In genomic region chr2:163358662-163359061, GRCm38 (mm10) we compare ENCODE assay signal across 20 mouse cellular contexts. TPM values are rescaled to one million over a fixed set of nuclear protein-coding genes. Genes with fewer than 3 reads are reported as not detected.
DNase-seq lines count a peak whose midpoint lies in the region; ATAC-seq and TF ChIP-seq lines count a peak whose summit lies in the region.
"Had no signal": no experiment of that assay in that cellular context is flagged by ENCODE, and none has a peak within 500 bp of the region (broad histone marks: within the 10 kb centered on the region; RNA-seq: fewer than 3 reads in every experiment).

No protein-coding gene starts in this region.

- H3K4me1 ChIP-seq in erythroblast, embryonic 14.5 days (ENCODE audit: control insufficient read depth), result peaks cover 96% of the 10 kb centered on the region
- peaks cover 78% of the 10 kb centered on the region for H3K4me1 ChIP-seq in heart, embryonic 16.5 days (ENCODE audit: control insufficient read depth, insufficient read depth, low read length)
- peaks cover 55 to 71% of the 10 kb centered on the region in 2 experiments for H3K4me1 ChIP-seq in liver, embryonic 14.5 days (replicated peaks; ENCODE audit: control insufficient read depth in 2 of 2, insufficient read depth in 2 of 2, low read length in 1 of 2)
- peaks cover 5% of the 10 kb centered on the region; the same call in 1 of the 2 replicates for H3K4me1 ChIP-seq in kidney, embryonic 15.5 days
- H3K4me1 ChIP-seq in forebrain, embryonic 11.5 days (replicated peaks; ENCODE audit: control insufficient read depth, insufficient read depth, low read length), result no peaks in the 10 kb centered on the region
- H3K4me1 ChIP-seq: neural tube, embryonic 13.5 days had no signal

- WGBS in heart, embryonic 16.5 days, result 44% methylated on average over 5 of the region's 5 CpGs
- WGBS in liver, embryonic 14.5 days (ENCODE audit: insufficient replicate concordance), result 21% methylated on average over 5 of the region's 5 CpGs
- WGBS in kidney, embryonic 15.5 days, result 59% methylated on average over 5 of the region's 5 CpGs
- WGBS in forebrain, embryonic 11.5 days, result 85% methylated on average over 5 of the region's 5 CpGs

- peak overlapping the region; percentile 46; the same call in 1 of the 2 replicates for H3K9ac ChIP-seq in heart, embryonic 16.5 days (ENCODE audit: low read length)
- H3K9ac ChIP-seq in liver, embryonic 14.5 days (replicated peaks), result peak overlapping the region; percentile 72
- no peak overlapping the region for H3K9ac ChIP-seq in kidney, embryonic 15.5 days
- H3K9ac ChIP-seq in forebrain, embryonic 11.5 days (ENCODE audit: low read length), result no peak overlapping the region
- H3K9ac ChIP-seq: lung, embryonic 15.5 days; neural tube, embryonic 13.5 days had no signal

- no peak for DNase-seq in heart, adult 11 months
- peak; percentile 72 for DNase-seq in NIH3T3 (ENCODE audit: low read depth)
- DNase-seq in liver, embryonic 14.5 days (ENCODE audit: low read depth in 3 of 3, low spot score in 3 of 3), result peak; percentile 64 to 72 (median 64)
- DNase-seq in forebrain, embryonic 11.5 days (ENCODE audit: low spot score), result no peak
- DNase-seq: adrenal gland, adult 2 months; cerebellum, adult 18-20 months; kidney, adult 8-10 months; kidney, postnatal 4 days; thymus, postnatal 14 days had no signal

- no peak for ATAC-seq in erythroblast, adult 5-6 weeks (replicated peaks; ENCODE audit: low FRiP score, poor library complexity, severe bottlenecking)
- ATAC-seq in heart, embryonic 16.5 days (replicated peaks; ENCODE audit: extremely low read depth, insufficient read depth, low FRiP score), result no peak
- ATAC-seq in liver, embryonic 14.5 days (ENCODE audit: insufficient read depth), result peak; percentile 54
- no peak for ATAC-seq in kidney, embryonic 15.5 days (replicated peaks; ENCODE audit: low FRiP score)
- no peak for ATAC-seq in forebrain, embryonic 11.5 days (replicated peaks; ENCODE audit: low FRiP score)

- peaks cover 10% of the 10 kb centered on the region for H3K36me3 ChIP-seq in erythroblast, embryonic 14.5 days (ENCODE audit: control insufficient read depth)
- H3K36me3 ChIP-seq in heart, embryonic 16.5 days (ENCODE audit: control insufficient read depth, insufficient read depth), result no peaks in the 10 kb centered on the region
- H3K36me3 ChIP-seq in liver, embryonic 14.5 days (replicated peaks; ENCODE audit: control insufficient read depth, insufficient read depth, low read depth), result no peaks in the 10 kb centered on the region
- no peaks in the 10 kb centered on the region for H3K36me3 ChIP-seq in kidney, embryonic 15.5 days
- no peaks in the 10 kb centered on the region for H3K36me3 ChIP-seq in forebrain, embryonic 11.5 days (ENCODE audit: control insufficient read depth, insufficient read depth, low read length)
- H3K36me3 ChIP-seq: forebrain, embryonic 10.5 days; limb, embryonic 10.5 days; lung, embryonic 15.5 days; neural tube, embryonic 13.5 days had no signal

- H3K27ac ChIP-seq in heart, embryonic 16.5 days (ENCODE audit: low read length), result peak overlapping the region; percentile 91
- peak overlapping the region; percentile 93 for H3K27ac ChIP-seq in liver, embryonic 14.5 days
- H3K27ac ChIP-seq in kidney, embryonic 15.5 days, result no peak overlapping the region
- no peak overlapping the region for H3K27ac ChIP-seq in forebrain, embryonic 11.5 days (ENCODE audit: low read depth, low read length)
- H3K27ac ChIP-seq: forebrain, embryonic 10.5 days; limb, embryonic 10.5 days; lung, embryonic 15.5 days; neural tube, embryonic 13.5 days had no signal

- no peaks in the 10 kb centered on the region for H3K27me3 ChIP-seq in erythroblast, embryonic 14.5 days (ENCODE audit: control insufficient read depth)
- H3K27me3 ChIP-seq in heart, embryonic 16.5 days (ENCODE audit: control insufficient read depth, insufficient read depth, low read length), result no peaks in the 10 kb centered on the region
- no peaks in the 10 kb centered on the region for H3K27me3 ChIP-seq in liver, embryonic 14.5 days (ENCODE audit: control insufficient read depth, insufficient read depth, low read length)
- no peaks in the 10 kb centered on the region for H3K27me3 ChIP-seq in kidney, embryonic 15.5 days
- no peaks in the 10 kb centered on the region for H3K27me3 ChIP-seq in forebrain, embryonic 11.5 days (ENCODE audit: control insufficient read depth, insufficient read depth, low read length)
- H3K27me3 ChIP-seq: lung, embryonic 15.5 days; neural tube, embryonic 13.5 days had no signal

- peak overlapping the region; percentile 67 for H3K4me3 ChIP-seq in erythroblast, embryonic 14.5 days (replicated peaks)
- no peak overlapping the region for H3K4me3 ChIP-seq in heart, embryonic 16.5 days (ENCODE audit: low read length)
- H3K4me3 ChIP-seq in liver, embryonic 14.5 days (ENCODE audit: insufficient read depth in 1 of 2, low read depth in 2 of 2, low read length in 2 of 2), result no peak overlapping the region
- no peak overlapping the region for H3K4me3 ChIP-seq in kidney, embryonic 15.5 days (replicated peaks)
- H3K4me3 ChIP-seq in forebrain, embryonic 11.5 days (ENCODE audit: low read depth, low read length), result no peak overlapping the region
- H3K4me3 ChIP-seq: forebrain, embryonic 10.5 days; limb, embryonic 10.5 days; lung, embryonic 15.5 days; neural tube, embryonic 13.5 days had no signal

- no peaks in the 10 kb centered on the region for H3K9me3 ChIP-seq in erythroblast, embryonic 14.5 days (ENCODE audit: control insufficient read depth, low read length)
- no peaks in the 10 kb centered on the region for H3K9me3 ChIP-seq in heart, embryonic 16.5 days (replicated peaks; ENCODE audit: control insufficient read depth, low read length)
- no peaks in the 10 kb centered on the region for H3K9me3 ChIP-seq in liver, embryonic 14.5 days (ENCODE audit: control insufficient read depth, low read length)
- H3K9me3 ChIP-seq in kidney, embryonic 15.5 days (replicated peaks), result no peaks in the 10 kb centered on the region
- H3K9me3 ChIP-seq in forebrain, embryonic 11.5 days (ENCODE audit: control insufficient read depth, low read length), result no peaks in the 10 kb centered on the region
- H3K9me3 ChIP-seq: forebrain, embryonic 10.5 days; limb, embryonic 10.5 days; lung, embryonic 15.5 days; neural tube, embryonic 13.5 days had no signal

- TF ChIP-seq EP300 in liver, embryonic 14.5 days (IDR thresholded peaks at IDR 0.05; ENCODE audit: low read depth), result peak; percentile 83

- no peak for TF ChIP-seq CTCF in liver, embryonic 14.5 days (IDR thresholded peaks at IDR 0.05; ENCODE audit: low read depth)

- no peak overlapping the region for H3K4me2 ChIP-seq in heart, embryonic 16.5 days (ENCODE audit: low read depth, low read length)
- H3K4me2 ChIP-seq in liver, embryonic 14.5 days (ENCODE audit: low read depth), result peak overlapping the region; percentile 81
- H3K4me2 ChIP-seq in kidney, embryonic 15.5 days, result no peak overlapping the region
- no peak overlapping the region for H3K4me2 ChIP-seq in forebrain, embryonic 11.5 days (ENCODE audit: low read depth, low read length, severe bottlenecking)
- H3K4me2 ChIP-seq: lung, embryonic 15.5 days; neural tube, embryonic 13.5 days had no signal

RNA-seq across cellular contexts. Expression of gene Jph2, which starts 39.1 kb away (rescaled TPM):
- not detected in 2 replicates for polyA plus RNA-seq in erythroblast, embryonic 14.5 days (2012)
- not detected in 2 replicates for total RNA-seq in erythroblast, adult 5-6 weeks (2015; ENCODE audit: low replicate concordance)
- 0.14 TPM in 1 of 2 replicates, not detected in the other for total RNA-seq in erythroblast, adult 5-6 weeks (2017; ENCODE audit: low replicate concordance)
- polyA plus RNA-seq in heart, embryonic 16.5 days (2015; fragmentation: Nextera tagmentation; extraction: Ambion mirVana), result 38.5 and 43.2 TPM in 2 replicates
- polyA plus RNA-seq in liver, embryonic 14.5 days (2012; rRNA removed), result 0.07 and 0.10 TPM in 2 replicates
- polyA plus RNA-seq in liver, embryonic 14.5 days (2014; fragmentation: Nextera tagmentation; extraction: Ambion mirVana), result 0.03 TPM in 1 of 2 replicates, not detected in the other
- 2.5 and 4.2 TPM in 2 replicates for polyA plus RNA-seq in kidney, embryonic 15.5 days (2015; fragmentation: Nextera tagmentation; extraction: Ambion mirVana)
- 0.08 and 0.25 TPM in 2 replicates for polyA plus RNA-seq in forebrain, embryonic 11.5 days (2014; fragmentation: Nextera tagmentation; extraction: Ambion mirVana)
- total RNA-seq: hematopoietic stem cell, adult 5-6 weeks; megakaryocyte-erythroid progenitor cell, adult 5-6 weeks; monocyte, adult 5-6 weeks had no signal

Comparison
In these comparisons a context has a peak if more than half of its experiments do, and no peak if none do; other contexts are left out.
1. H3K27ac ChIP-seq: peak in heart, embryonic 16.5 days (single experiment) and liver, embryonic 14.5 days (single experiment); none in kidney, embryonic 15.5 days (single experiment) and forebrain, embryonic 11.5 days (single experiment).
2. H3K9ac ChIP-seq: peak in heart, embryonic 16.5 days (single experiment) and liver, embryonic 14.5 days (single experiment); none in kidney, embryonic 15.5 days (single experiment) and forebrain, embryonic 11.5 days (single experiment).
3. DNase-seq: peak in NIH3T3 (single experiment) and liver, embryonic 14.5 days (3 of 3); none in heart, adult 11 months (single experiment) and forebrain, embryonic 11.5 days (single experiment).